Mouse (Mus musculus) brown adipose tissue, adult 24 weeks (tissue): ENCODE measurements around the gene Wipf2. TPM values are rescaled to one million over a fixed set of nuclear protein-coding genes. Genes with fewer than 3 reads are reported as not detected.
A peak's percentile ranks its signal among the peaks of the same experiment; 100 is the strongest.
"Not testable (repeated sequence)": the region's sequence is repeated elsewhere in the genome, so short reads cannot be mapped to it uniquely, and the experiment has no call there.

Experiments
- H3K27ac ChIP-seq: fragments of 200-500 bp; replicated peaks from 2 replicates; pipeline ENCODE4 v1.5.1; 2012; ENCODE audit warnings: low read depth, mild to moderate bottlenecking, low read length
- H3K4me1 ChIP-seq: fragments of 200-500 bp; 2 replicates; pipeline ENCODE4 v1.6.1; 2012; ENCODE audit warnings: low read length, mixed read lengths; ENCODE audit not compliant: control insufficient read depth, insufficient read depth, insufficient read length
- H3K4me3 ChIP-seq: fragments of 200-500 bp; 2 replicates; pipeline ENCODE4 v1.5.1; 2012; ENCODE audit warnings: low read depth, mild to moderate bottlenecking, low read length, moderate library complexity; ENCODE audit not compliant: insufficient read depth
- polyA plus RNA-seq: library from polyadenylated mRNA; stranded (reverse); fragments of >200 nt; gene quantifications from 2 replicates; pipeline ENCODE4 v1.2.4, GENCODE M21; 2012; ENCODE audit not compliant: missing spikeins, insufficient read depth, insufficient read length

Wipf2 gene
- polyA plus RNA-seq, 1 experiment: 5.8 TPM

DNA sequence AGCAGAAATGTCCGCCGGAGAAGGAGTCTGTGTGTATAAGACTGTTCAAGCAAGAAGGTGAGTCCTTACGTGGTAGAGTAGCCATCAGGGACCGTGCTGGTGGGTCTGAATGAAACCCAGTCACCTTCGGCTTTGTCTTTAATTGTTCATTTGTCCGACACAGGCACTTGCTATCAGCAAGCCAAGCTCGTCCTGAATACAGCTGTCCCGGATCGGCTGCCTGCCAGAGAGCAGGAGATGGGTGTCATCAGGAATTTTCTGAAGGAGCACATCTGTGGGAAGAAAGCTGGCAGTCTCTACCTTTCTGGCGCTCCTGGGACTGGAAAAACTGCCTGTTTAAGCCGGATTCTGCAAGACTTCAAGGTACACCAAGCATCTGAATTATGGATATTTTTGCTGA is 47.0 kb downstream of the Wipf2 start:
- Histone ChIP-seq H3K4me3 (no peak overlapping the region), H3K4me1 (peaks cover 3% of the 10 kb centered on the region; the same call in 1 of the 2 replicates), H3K27ac (no peak overlapping the region)

DNA sequence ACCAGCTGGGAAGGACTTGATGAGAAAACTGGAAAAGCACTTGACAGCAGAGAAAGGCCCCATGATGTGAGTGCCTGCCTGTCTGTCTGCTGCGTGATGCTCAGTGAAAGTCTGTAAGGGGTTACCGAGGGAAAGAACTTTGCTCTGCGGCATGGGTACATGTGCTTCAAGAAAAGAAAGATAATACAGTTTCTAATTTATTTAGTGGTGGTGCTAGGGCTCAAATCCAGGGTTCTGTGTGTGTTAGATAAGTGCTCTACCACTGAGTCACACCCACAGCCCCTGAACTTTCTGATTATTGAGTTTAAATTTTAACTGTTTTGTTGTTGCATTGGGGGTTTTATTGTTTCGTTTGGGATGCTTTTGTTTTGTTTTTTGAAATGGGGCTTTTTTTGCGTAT is 48.1 kb downstream of the Wipf2 start:
- no peak overlapping the region for H3K4me3 ChIP-seq
- H3K27ac ChIP-seq: no peak overlapping the region
- no peaks in the 10 kb centered on the region for H3K4me1 ChIP-seq

DNA sequence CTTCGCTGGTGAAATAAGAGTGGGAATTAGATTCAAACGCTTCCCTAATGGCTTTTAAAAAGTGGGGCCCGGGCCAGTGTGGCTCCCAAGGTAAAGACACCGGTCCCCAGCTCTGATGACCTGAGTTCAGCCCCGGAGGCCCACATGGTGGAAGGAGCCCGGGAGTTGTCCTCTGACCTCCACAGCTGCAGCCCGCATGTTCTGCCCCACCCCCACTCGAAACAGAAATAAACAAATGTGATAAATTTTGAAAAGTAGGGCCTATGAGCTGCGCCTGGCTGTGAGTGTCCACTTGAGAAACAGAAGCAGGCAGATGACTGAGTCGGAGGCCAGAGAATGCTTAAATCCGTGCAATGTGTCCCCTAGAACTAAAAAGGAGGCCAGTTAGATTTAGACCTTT is 50.8 kb downstream of the Wipf2 start:
- Histone ChIP-seq H3K4me1 (peaks cover 6% of the 10 kb centered on the region; the same call in 1 of the 2 replicates), H3K27ac (no peak overlapping the region), H3K4me3 (no peak overlapping the region)

DNA sequence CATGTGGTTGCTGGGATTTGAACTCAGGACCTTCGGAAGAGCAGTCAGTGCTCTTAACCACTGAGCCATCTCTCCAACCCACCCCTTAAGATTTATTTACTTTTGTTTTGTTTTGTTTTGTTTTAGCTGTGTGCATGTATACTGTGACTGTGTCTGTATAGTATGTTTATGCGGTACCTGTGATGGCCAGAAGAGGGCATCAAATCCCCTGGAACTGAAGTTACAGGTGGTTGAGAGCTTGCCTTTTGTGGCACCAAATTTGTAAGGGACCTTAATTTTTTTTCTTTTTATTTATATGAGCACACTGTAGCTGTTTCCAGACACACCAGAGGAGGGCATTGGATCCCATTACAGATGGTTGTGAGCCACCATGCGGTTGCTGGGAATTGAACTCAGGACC is 52.9 kb downstream of the Wipf2 start:
- not testable (repeated sequence) for H3K4me1 ChIP-seq, H3K27ac ChIP-seq, H3K4me3 ChIP-seq

DNA sequence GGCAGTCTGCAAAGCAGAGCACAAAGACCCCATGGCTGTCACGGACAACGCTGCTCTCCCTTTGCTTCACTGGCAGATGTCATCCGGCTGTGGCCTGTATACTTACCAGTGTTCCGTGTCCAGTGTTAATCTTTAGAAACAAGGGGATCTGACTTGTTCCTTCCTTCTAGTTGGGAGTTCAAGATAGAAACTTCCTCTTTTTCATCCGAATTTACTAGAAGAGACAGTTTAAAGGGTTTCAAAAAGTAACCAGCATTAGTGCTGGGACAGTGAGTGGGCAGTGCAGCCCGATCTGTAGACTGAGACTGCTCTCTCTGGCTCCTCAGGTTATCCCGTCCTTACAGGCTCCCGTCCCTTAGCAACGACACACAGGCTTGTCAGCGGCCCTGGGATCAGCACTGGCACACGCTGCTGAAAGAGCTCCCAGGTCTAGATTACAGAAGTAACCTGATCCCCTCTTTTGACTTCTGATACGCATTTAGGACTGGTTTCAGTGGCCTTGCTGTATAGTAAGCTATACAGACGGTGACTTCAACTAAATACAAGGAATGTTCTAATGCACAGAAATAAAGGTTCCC is 54.1 kb downstream of the Wipf2 start:
- Histone ChIP-seq H3K27ac (peak overlapping the region; percentile 84), H3K4me1 (peaks cover 11% of the 10 kb centered on the region), H3K4me3 (no peak overlapping the region)

DNA sequence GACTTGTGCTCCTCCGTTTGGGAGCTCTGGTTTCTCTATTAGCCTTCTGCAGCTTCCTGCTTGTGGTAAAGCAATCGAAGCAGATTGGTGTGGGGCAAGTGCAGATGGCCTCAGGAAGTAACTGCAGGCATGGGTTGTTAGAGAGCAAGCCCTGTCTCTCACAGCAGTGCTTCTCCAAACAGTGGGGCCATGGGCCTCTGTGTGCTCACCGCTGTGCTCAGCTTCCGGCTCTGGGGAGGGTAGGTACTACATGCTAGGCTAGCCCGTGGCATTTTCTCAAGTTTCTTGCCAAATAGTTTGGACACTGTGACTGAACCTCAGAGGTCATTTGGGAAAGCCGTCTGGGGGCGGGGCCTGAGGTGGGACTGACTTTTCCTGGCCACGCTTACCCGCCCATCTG is 54.8 kb downstream of the Wipf2 start:
- Histone ChIP-seq H3K4me3 (peak overlapping the region; percentile 54), H3K27ac (peak overlapping the region; percentile 93), H3K4me1 (peaks cover 13% of the 10 kb centered on the region)

DNA sequence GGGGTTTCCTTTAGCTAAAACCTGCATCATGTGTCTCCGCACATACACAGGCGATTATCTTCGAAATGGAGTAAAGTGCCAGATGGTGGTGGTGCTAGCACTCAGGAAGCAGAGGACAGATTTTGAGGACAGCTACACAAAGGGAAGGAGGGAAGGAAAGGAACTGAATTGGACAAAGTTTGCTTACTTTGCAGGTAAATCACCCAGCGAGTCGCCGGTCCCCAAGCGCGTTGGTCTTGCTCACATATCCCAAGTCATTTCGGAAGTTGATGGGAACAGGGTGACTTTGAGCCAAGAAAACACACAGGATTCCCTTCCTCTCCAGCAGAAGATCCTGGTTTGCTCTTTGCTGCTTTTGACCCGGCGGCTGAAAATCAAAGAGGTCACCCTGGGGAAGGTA is 55.6 kb downstream of the Wipf2 start:
- Histone ChIP-seq H3K4me1 (peaks cover 13% of the 10 kb centered on the region), H3K27ac (peak overlapping the region; percentile 93), H3K4me3 (peak overlapping the region; percentile 54)

DNA sequence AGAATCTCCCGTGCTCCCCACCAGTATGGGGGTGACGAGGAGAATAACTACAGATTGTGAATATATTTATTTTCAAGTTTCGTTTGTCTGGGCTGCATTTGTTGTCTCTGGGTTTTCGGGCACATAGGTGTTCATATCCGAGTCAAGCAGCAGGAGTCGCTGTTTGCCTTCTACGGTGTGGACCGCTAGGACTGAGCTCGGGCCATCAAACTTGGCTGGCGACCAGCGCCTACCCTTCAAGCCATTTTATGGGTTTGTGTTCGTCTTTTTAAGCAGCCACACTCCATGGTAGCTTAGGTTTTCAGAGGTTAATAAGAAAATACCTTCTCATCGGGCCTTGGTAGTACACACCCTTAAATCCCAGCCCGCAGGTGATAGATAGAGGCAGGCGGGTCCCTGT is 58.4 kb downstream of the Wipf2 start:
- H3K27ac ChIP-seq, H3K4me3 ChIP-seq: not testable (repeated sequence)
- peaks cover 23% of the 10 kb centered on the region for H3K4me1 ChIP-seq

DNA sequence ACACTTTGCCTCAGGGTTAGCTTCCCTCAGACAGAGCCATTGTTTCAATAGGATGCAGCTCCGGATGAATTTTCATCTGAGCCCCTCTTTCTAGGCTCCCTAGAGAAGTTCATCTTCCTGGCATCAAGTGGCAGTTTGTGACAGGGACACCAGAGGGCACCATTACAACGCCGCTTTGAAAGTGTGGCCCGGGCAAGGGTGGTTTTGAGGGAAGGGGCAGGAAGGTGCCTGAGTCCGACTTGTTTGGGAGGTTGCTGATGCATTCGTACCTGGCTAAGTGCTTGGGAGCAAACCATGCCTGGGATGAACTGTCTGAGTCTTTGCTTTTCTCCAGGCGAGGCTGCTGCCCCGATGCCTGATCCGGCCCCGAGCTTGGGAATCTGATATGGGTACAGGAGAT is 58.9 kb downstream of the Wipf2 start:
- not testable (repeated sequence) for H3K4me3 ChIP-seq
- H3K4me1 ChIP-seq: peaks cover 21% of the 10 kb centered on the region

DNA sequence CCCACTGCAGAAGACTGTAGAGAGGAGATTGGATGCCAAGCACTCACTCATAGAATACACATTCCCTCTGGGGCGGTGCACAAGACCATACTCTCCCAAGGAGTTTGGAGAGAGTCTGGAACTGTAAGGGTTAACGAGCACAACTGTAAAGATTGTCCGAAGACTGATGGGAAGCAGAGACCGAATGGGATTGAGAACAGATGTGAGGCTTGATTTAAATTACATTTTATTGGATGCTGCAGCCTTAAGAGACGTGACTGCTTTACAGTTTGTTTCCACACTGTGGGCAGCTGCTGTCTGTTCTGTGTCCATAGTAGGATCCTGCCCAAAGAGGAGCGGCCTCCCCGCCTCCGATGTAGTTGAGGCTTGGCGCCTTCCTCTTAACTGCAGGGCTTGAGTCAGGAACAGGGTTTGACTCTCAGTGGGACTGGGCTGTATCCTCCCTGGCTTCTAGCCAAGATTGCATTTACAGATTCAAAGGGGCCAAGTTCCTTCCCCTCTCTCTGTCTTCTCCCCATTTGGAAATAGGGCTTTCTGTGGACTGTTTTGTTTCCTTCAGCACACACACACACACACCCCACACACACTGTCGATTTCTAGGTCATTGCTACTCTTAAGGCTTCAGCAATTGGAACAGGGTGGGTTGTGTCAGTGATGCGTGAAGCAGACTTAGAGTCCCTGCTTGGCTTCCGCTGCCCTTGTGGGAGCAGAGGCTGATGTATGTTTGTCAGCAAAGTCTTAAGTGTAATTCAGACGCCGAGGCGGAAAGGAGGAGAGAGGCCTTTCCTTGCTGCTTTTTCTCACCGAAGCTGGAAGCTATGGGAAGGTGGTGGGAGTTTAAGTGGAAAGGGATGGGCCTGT is 59.6 kb downstream of the Wipf2 start:
- H3K4me3 ChIP-seq: not testable (repeated sequence)
- H3K4me1 ChIP-seq: peaks cover 18% of the 10 kb centered on the region
- peak overlapping the region; percentile 20; the same call in 1 of the 2 replicates for H3K27ac ChIP-seq

More for the DNA sequence above, 58.9 kb downstream of the Wipf2 start:
- H3K27ac ChIP-seq: not testable (repeated sequence)

DNA sequence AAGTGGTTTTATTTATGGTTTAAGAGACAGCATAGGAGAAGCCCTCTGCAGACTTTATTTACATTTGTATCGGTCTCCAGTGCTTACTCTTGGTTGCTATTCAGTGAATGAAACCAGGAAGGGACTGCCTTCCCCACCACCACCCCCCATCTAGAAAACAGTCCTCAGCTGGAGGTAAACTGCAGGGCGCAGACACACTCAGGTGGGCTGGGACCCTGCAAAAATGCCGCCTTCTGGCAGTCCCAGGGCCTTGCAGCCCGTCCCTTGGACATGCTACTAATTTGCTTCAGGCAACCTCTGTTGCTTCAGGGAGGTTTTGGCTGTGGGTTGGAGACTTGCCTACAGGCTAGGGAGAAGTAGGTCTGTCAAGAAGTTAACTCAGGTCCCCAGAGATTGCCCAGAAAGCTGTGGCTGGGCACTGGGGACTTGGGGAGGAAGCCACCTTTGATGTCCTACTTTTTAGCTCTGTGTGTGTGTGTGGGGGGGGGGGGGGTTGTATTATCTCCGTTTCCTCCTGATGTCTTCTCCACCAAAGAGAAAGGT is 61.3 kb downstream of the Wipf2 start:
- no peak overlapping the region for H3K4me3 ChIP-seq
- H3K27ac ChIP-seq: no peak overlapping the region
- peaks cover 14% of the 10 kb centered on the region for H3K4me1 ChIP-seq

DNA sequence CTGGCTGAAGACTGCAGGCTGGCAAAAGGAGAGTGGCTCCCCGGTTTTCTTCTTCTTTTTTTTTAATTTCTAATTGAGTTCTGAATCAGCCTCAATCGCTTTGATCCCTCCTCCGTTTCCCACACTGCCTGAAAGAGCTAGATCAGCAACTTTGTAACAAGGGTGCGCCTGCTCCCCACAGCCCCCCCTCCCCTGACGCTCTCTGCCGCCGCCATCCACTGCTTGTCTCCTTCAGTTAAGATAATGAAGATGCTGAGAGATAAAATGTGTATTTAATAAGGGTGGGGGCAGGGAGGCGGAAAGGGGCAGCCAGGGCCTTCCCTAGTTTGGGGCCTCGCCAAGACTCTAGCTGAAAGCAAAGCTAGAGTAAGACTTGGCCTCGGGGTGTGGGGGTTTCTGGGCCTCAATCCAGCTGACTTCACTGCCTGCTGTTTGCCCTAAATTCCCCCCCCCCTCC is 61.9 kb downstream of the Wipf2 start:
- H3K4me1 ChIP-seq: peaks cover 19% of the 10 kb centered on the region
- no peak overlapping the region for H3K27ac ChIP-seq
- no peak overlapping the region for H3K4me3 ChIP-seq

DNA sequence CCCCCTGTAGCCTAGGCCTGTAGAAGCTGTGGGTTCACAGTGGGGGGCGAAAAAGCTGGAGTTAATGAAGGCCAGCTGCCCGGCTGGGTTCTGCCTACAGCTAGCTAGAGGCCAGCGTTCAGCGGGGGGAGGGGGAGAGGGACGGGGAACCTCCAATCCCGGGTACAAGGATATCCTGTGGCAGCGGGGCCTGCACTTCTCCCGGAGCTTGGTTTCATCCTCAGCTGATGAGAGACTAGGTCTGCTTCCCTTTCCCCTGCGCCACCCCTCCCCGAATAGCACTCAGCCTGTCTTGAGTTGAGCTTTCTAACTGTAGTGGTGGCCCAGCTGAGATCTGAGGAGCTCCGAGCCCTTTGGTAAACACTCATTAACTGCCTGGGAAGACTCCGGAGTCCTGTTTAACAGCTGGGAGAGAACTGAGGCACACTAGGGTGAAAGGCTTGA is 62.5 kb downstream of the Wipf2 start:
- peaks cover 25% of the 10 kb centered on the region for H3K4me1 ChIP-seq
- no peak overlapping the region for H3K27ac ChIP-seq
- H3K4me3 ChIP-seq: no peak overlapping the region

DNA sequence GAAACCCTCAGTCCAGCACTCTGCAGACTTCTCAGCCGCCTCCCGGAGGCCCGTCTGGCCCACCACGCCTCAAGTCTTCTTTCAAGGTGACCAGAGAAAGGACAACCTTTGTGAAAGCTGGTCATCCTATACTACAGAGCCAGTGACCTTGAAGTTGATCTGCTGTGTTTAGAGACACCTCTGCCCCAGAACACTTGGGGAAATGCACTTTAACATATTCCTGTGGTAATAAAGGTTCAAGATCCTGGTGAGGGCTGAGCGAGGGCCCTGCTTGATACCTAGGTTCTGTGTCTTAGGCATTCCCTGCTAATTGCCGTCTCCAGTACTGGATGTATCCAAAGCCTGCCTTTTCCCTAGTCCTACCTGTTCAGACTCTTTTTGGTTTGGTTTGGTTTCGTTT is 63.1 kb downstream of the Wipf2 start:
- H3K27ac ChIP-seq: no peak overlapping the region
- H3K4me3 ChIP-seq: no peak overlapping the region
- H3K4me1 ChIP-seq: peaks cover 31% of the 10 kb centered on the region

DNA sequence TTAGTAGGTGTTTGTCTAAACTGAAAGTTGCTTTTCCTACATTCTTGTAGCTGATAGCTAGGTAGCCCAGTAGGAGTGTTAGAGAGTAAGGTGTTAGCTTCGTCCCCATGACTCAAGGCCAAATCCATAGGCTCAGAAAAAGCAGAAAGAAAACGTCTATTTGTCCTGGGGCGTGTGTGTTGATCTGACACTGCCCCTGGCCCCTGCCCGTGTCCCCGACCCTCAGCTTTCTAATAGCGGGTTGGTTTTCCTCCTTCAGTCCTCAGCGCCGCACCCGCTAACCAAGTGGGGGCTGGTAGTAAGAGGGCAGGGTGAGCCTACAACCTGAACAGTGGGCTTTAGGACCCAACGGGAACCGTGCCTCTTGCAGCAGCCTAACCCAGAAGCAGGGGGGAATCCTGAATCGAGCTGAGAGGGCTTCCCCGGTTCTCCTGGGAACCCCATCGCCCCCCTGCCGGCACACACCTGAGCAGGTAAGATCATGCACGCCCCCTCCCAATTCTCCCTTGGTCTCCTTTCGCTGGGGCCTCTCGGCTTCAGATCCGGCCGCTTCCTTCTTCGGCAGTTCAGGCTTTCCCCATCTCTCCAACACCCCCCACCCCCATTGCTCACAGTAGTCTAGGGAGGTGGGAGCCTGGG is 64.1 kb downstream of the Wipf2 start, which contains the start of gene Rara:
Gene Rara, plus strand, starts transcription at position 381 of the 639 bp plus-strand sequence.
- Histone ChIP-seq H3K4me1 (peaks cover 31% of the 10 kb centered on the region), H3K27ac (no peak within 1 kb of the TSS), H3K4me3 (no peak within 1 kb of the TSS)
